Mouse (Mus musculus): ENCODE data around the gene Dpyd. TPM values are rescaled to one million over a fixed set of nuclear protein-coding genes. Genes with fewer than 3 reads are reported as not detected.

Dpyd gene
- polyA plus RNA-seq, 1 experiment from 2014 or later = 3.5 TPM

- ATAC-seq (ENCODE audit: low FRiP score, low TSS enrichment) = no peak
- Histone ChIP-seq H3K9ac (ENCODE audit: low read length) (no peak overlapping the region), H3K4me1 (replicated peaks; ENCODE audit: control insufficient read depth, insufficient read depth) (no peaks in the 10 kb centered on the region), H3K27ac (replicated peaks) (no peak overlapping the region), H3K27me3 (ENCODE audit: control insufficient read depth, insufficient read depth, low read length) (no peaks in the 10 kb centered on the region), H3K9me3 (ENCODE audit: control insufficient read depth, low read length) (no peaks in the 10 kb centered on the region), H3K4me2 (replicated peaks; ENCODE audit: low read depth) (no peak overlapping the region), H3K36me3 (ENCODE audit: control insufficient read depth, insufficient read depth, low read length) (no peaks in the 10 kb centered on the region), H3K4me3 (ENCODE audit: low read depth, low read length) (no peak overlapping the region)
- 20% methylated on average over 1 of the region's 1 CpGs for WGBS
- TF ChIP-seq EP300 (optimal IDR thresholded peaks at IDR 0.05) (no peak), CTCF (IDR thresholded peaks at IDR 0.05; ENCODE audit: low read depth) (no peak)
- DNase-seq (ENCODE audit: low spot score) = no peak
These were observed 524.7 kb downstream of the Dpyd start for GRCm38 (mm10) chr3:119086618-119087017.

- Histone ChIP-seq H3K36me3 (ENCODE audit: control insufficient read depth, insufficient read depth, low read length) (no peaks in the 10 kb centered on the region), H3K4me2 (replicated peaks; ENCODE audit: low read depth) (no peak overlapping the region), H3K4me3 (ENCODE audit: low read depth, low read length) (no peak overlapping the region), H3K27me3 (ENCODE audit: control insufficient read depth, insufficient read depth, low read length) (no peaks in the 10 kb centered on the region), H3K9me3 (ENCODE audit: control insufficient read depth, low read length) (no peaks in the 10 kb centered on the region), H3K27ac (replicated peaks) (no peak overlapping the region), H3K4me1 (replicated peaks; ENCODE audit: control insufficient read depth, insufficient read depth) (no peaks in the 10 kb centered on the region), H3K9ac (ENCODE audit: low read length) (no peak overlapping the region)
- ATAC-seq (ENCODE audit: low FRiP score, low TSS enrichment) (no peak), DNase-seq (ENCODE audit: low spot score) (no peak)
- WGBS = 77% methylated on average over 5 of the region's 5 CpGs
- TF ChIP-seq EP300 (optimal IDR thresholded peaks at IDR 0.05) (no peak), CTCF (IDR thresholded peaks at IDR 0.05; ENCODE audit: low read depth) (no peak)
These were observed 533.4 kb downstream of the Dpyd start for GRCm38 (mm10) chr3:119095223-119095886.

- H3K36me3 ChIP-seq (ENCODE audit: control insufficient read depth, insufficient read depth, low read length) = no peaks in the 10 kb centered on the region
- no peak overlapping the region for H3K4me2 ChIP-seq (replicated peaks; ENCODE audit: low read depth)
- H3K27ac ChIP-seq (replicated peaks) = no peak overlapping the region
- WGBS = 38% methylated on average over 2 of the region's 2 CpGs
- no peaks in the 10 kb centered on the region for H3K9me3 ChIP-seq (ENCODE audit: control insufficient read depth, low read length)
- TF ChIP-seq CTCF (IDR thresholded peaks at IDR 0.05; ENCODE audit: low read depth) (no peak), EP300 (optimal IDR thresholded peaks at IDR 0.05) (no peak)
- no peak overlapping the region for H3K4me3 ChIP-seq (ENCODE audit: low read depth, low read length)
- ATAC-seq (ENCODE audit: low FRiP score, low TSS enrichment) (no peak), DNase-seq (ENCODE audit: low spot score) (no peak)
- H3K27me3 ChIP-seq (ENCODE audit: control insufficient read depth, insufficient read depth, low read length) = no peaks in the 10 kb centered on the region
- H3K9ac ChIP-seq (ENCODE audit: low read length) = no peak overlapping the region
- H3K4me1 ChIP-seq (replicated peaks; ENCODE audit: control insufficient read depth, insufficient read depth) = no peaks in the 10 kb centered on the region
These were observed 564.1 kb downstream of the Dpyd start for GRCm38 (mm10) chr3:119126003-119126402.

- no peak for ATAC-seq (ENCODE audit: low FRiP score, low TSS enrichment)
- no peak for TF ChIP-seq EP300 (optimal IDR thresholded peaks at IDR 0.05)
- TF ChIP-seq CTCF (IDR thresholded peaks at IDR 0.05; ENCODE audit: low read depth) = no peak
- 82% methylated on average over 1 of the region's 1 CpGs for WGBS
These were observed 566.1 kb downstream of the Dpyd start for GRCm38 (mm10) chr3:119128076-119128475.

GRCm38 (mm10) chr3:119143034-119143433 lies 581.1 kb downstream of the Dpyd start:
- H3K9ac ChIP-seq (ENCODE audit: low read length) = no peak overlapping the region
- no peak overlapping the region for H3K27ac ChIP-seq (replicated peaks)
- H3K27me3 ChIP-seq (ENCODE audit: control insufficient read depth, insufficient read depth, low read length) = no peaks in the 10 kb centered on the region
- H3K4me2 ChIP-seq (replicated peaks; ENCODE audit: low read depth) = no peak overlapping the region
- DNase-seq (ENCODE audit: low spot score) (no peak), ATAC-seq (ENCODE audit: low FRiP score, low TSS enrichment) (no peak)
- H3K36me3 ChIP-seq (ENCODE audit: control insufficient read depth, insufficient read depth, low read length) = no peaks in the 10 kb centered on the region
- no peaks in the 10 kb centered on the region for H3K9me3 ChIP-seq (ENCODE audit: control insufficient read depth, low read length)
- no peak for TF ChIP-seq EP300 (optimal IDR thresholded peaks at IDR 0.05)
- no peak for TF ChIP-seq CTCF (IDR thresholded peaks at IDR 0.05; ENCODE audit: low read depth)
- 57% methylated on average over 5 of the region's 5 CpGs for WGBS
- no peak overlapping the region for H3K4me3 ChIP-seq (ENCODE audit: low read depth, low read length)
- no peaks in the 10 kb centered on the region for H3K4me1 ChIP-seq (replicated peaks; ENCODE audit: control insufficient read depth, insufficient read depth)

More at GRCm38 (mm10) chr3:119128076-119128475, 566.1 kb downstream of the Dpyd start:
- Histone ChIP-seq H3K4me3 (ENCODE audit: low read depth, low read length) (no peak overlapping the region), H3K4me2 (replicated peaks; ENCODE audit: low read depth) (no peak overlapping the region), H3K36me3 (ENCODE audit: control insufficient read depth, insufficient read depth, low read length) (no peaks in the 10 kb centered on the region), H3K9ac (ENCODE audit: low read length) (no peak overlapping the region), H3K4me1 (replicated peaks; ENCODE audit: control insufficient read depth, insufficient read depth) (no peaks in the 10 kb centered on the region), H3K9me3 (ENCODE audit: control insufficient read depth, low read length) (no peaks in the 10 kb centered on the region), H3K27ac (replicated peaks) (no peak overlapping the region), H3K27me3 (ENCODE audit: control insufficient read depth, insufficient read depth, low read length) (no peaks in the 10 kb centered on the region)
- DNase-seq (ENCODE audit: low spot score) = no peak

GRCm38 (mm10) chr3:119144788-119145187 lies 582.9 kb downstream of the Dpyd start:
- TF ChIP-seq CTCF (IDR thresholded peaks at IDR 0.05; ENCODE audit: low read depth) (no peak), EP300 (optimal IDR thresholded peaks at IDR 0.05) (no peak)
- no peaks in the 10 kb centered on the region for H3K36me3 ChIP-seq (ENCODE audit: control insufficient read depth, insufficient read depth, low read length)
- no peak for ATAC-seq (ENCODE audit: low FRiP score, low TSS enrichment)
- H3K9me3 ChIP-seq (ENCODE audit: control insufficient read depth, low read length) = no peaks in the 10 kb centered on the region
- DNase-seq (ENCODE audit: low spot score) = no peak
- H3K4me3 ChIP-seq (ENCODE audit: low read depth, low read length) = no peak overlapping the region
- no peak overlapping the region for H3K9ac ChIP-seq (ENCODE audit: low read length)
- H3K4me1 ChIP-seq (replicated peaks; ENCODE audit: control insufficient read depth, insufficient read depth) = no peaks in the 10 kb centered on the region
- 90% methylated on average over 1 of the region's 1 CpGs for WGBS
- no peak overlapping the region for H3K27ac ChIP-seq (replicated peaks)
- no peak overlapping the region for H3K4me2 ChIP-seq (replicated peaks; ENCODE audit: low read depth)
- no peaks in the 10 kb centered on the region for H3K27me3 ChIP-seq (ENCODE audit: control insufficient read depth, insufficient read depth, low read length)

Measured in stomach, postnatal 0 days (tissue).